Mouse (Mus musculus) layer of hippocampus, postnatal 14 days (tissue): ENCODE data around the gene Cldn16. TPM values are rescaled to one million over a fixed set of nuclear protein-coding genes. Genes with fewer than 3 reads are reported as not detected.

Experiments
- total RNA-seq, 2 experiments: library from RNA; stranded (reverse); gene quantifications; 2 replicates each; pipeline ENCODE4 v1.2.3; 2021

The Cldn16 gene
- total RNA-seq, 2 experiments from 2014 or later: not detected

Other genes starting within 250 kb of the Cldn16 start
- gene Cldn1, start 91.3 kb upstream of the Cldn16 start, total RNA-seq: 1 to 10 TPM; 2.4 to 8.3 TPM
- not detected for gene Tmem207, start 63.6 kb downstream of the Cldn16 start, total RNA-seq
- 10 to 100 TPM; 44.7 to 51.4 TPM for gene Il1rap, start 118.6 kb downstream of the Cldn16 start, total RNA-seq